Mouse (Mus musculus) olfactory bulb, adult 2 months (tissue): ENCODE data around the gene Taf3.

Experiments used
- CTCF ChIP-seq: fragments of 200-500 bp; IDR thresholded peaks from 2 replicates; pipeline ENCODE4 v1.5.1; 2012; ENCODE audit warnings: low read depth, mild to moderate bottlenecking, low read length, moderate library complexity; ENCODE audit not compliant: insufficient read depth
- POLR2A ChIP-seq: fragments of 200-500 bp; IDR thresholded peaks from 2 replicates; pipeline ENCODE4 v1.6.1; 2012; ENCODE audit warnings: mild to moderate bottlenecking, low read depth, low read length, moderate library complexity; ENCODE audit not compliant: insufficient read depth

DNA sequence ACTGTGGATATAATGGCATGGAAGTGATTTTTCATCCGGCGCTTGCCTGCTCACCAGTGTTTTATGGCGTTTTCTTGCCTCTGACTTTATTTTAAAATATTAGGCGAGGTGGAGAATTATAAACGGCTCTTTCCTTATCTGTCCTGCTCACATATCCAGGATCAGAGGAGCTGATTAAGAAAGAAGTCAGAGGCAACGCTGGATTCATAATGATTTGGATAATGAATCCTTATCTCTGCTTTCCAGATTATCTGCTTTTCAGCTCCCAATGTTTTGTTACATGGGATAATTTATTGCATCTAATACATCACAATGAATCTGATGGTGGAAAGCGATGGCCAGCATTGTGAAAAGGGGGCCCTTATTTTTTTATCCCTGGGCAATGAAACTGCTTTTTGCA, 155.9 kb downstream of the Taf3 start:
- no peak for TF ChIP-seq CTCF
- TF ChIP-seq POLR2A: no peak
